8 mouse cellular contexts compared by ENCODE assay signal in the genomic region with DNA sequence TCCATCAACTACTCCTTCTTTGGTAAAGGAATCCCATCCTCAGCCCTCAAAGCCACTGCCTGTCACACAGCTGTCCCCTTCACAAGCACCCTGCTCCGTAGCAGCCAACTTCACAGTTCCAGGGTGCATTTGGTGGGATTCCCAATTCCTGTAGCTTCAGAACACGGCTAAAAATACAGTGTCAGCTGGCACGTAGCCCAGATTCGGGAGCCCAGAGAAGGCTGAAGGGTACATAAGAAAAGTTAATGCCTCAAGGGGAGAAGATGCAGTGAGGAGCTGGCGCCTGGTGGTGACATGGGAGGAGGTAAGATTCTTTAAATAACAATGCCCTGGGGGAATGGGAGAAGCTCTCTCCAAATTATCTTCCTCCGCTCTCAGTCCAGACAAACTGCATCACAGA. TPM values are rescaled to one million over a fixed set of nuclear protein-coding genes. Genes with fewer than 3 reads are reported as not detected.
DNase-seq lines count a peak whose midpoint lies in the region.

No protein-coding gene starts in this region.

- intact Hi-C loops in gastrocnemius, postnatal 14 days (cut with DNase I; ENCODE audit: low total_unique reads) = no loop called here
- intact Hi-C loops in gastrocnemius, postnatal 36 days (cut with DNase I) = no loop called here

- DNase-seq in gastrocnemius, postnatal 14 days = peak; percentile 23
- DNase-seq in gastrocnemius, postnatal 36 days = no peak
- DNase-seq in R1 (ENCODE audit: low read depth, low spot score) = peak; percentile 61
- peak; percentile 70 to 71 for DNase-seq in frontal cortex, postnatal 36 days (ENCODE audit: low spot score in 2 of 2)
- DNase-seq in left cerebral cortex, adult 8-10 months (ENCODE audit: low spot score in 2 of 2) = peak; percentile 30 to 45
- no peak for DNase-seq in retina, postnatal 1 day
- no peak for DNase-seq in embryo, embryonic 9.5 days (ENCODE audit: extremely low spot score)
- DNase-seq in kidney, postnatal 36 days = no peak

RNA-seq across cellular contexts. Expression of a gene that starts 34.1 kb away (rescaled TPM):
- total RNA-seq in gastrocnemius, postnatal 14 days (2021) = 1 to 10 TPM in 1 of 2 experiments, under 1 TPM in 1; 0.40 to 1.3 TPM
- total RNA-seq in gastrocnemius, postnatal 36 days (2021) = under 1 TPM; 0.52 to 0.71 TPM
- total RNA-seq in left cerebral cortex, adult 8-10 months (2022) = 10 to 100 TPM in 1 of 4 experiments, 1 to 10 TPM in 3; 7.8 to 11.2 (median 9.8) TPM

Comparison
In these comparisons a context has a peak if more than half of its experiments do, and no peak if none do; other contexts are left out.
1. DNase-seq: peak in gastrocnemius, postnatal 14 days (single experiment), R1 (single experiment), frontal cortex, postnatal 36 days (2 of 2) and left cerebral cortex, adult 8-10 months (2 of 2); none in gastrocnemius, postnatal 36 days (0 of 2), retina, postnatal 1 day (single experiment), embryo, embryonic 9.5 days (single experiment) and kidney, postnatal 36 days (0 of 2).